Mouse (Mus musculus): ENCODE measurements around the gene Atp7b. TPM values are rescaled to one million over a fixed set of nuclear protein-coding genes. Genes with fewer than 3 reads are reported as not detected.

Gene Atp7b
- polyA plus RNA-seq, 1 experiment from 2014 or later: 8.4 TPM

GRCm38 (mm10) chr8:22022244-22022643 lies 37.9 kb downstream of the Atp7b start:
- no peak for ATAC-seq (ENCODE audit: insufficient read depth, low FRiP score, low read depth)
- H3K27ac ChIP-seq: no peak overlapping the region
- 52% methylated on average over 7 of the region's 7 CpGs for WGBS
- no peak overlapping the region for H3K9ac ChIP-seq
- 0 out of 2 replicates have a peak, but pooled peaks cover 2% of the 10 kb centered on the region for H3K36me3 ChIP-seq
- no peaks in the 10 kb centered on the region for H3K4me1 ChIP-seq
- H3K4me2 ChIP-seq: no peak overlapping the region
- H3K27me3 ChIP-seq (replicated peaks): no peaks in the 10 kb centered on the region
- no peak overlapping the region for H3K4me3 ChIP-seq (replicated peaks)
- no peaks in the 10 kb centered on the region for H3K9me3 ChIP-seq

DNA sequence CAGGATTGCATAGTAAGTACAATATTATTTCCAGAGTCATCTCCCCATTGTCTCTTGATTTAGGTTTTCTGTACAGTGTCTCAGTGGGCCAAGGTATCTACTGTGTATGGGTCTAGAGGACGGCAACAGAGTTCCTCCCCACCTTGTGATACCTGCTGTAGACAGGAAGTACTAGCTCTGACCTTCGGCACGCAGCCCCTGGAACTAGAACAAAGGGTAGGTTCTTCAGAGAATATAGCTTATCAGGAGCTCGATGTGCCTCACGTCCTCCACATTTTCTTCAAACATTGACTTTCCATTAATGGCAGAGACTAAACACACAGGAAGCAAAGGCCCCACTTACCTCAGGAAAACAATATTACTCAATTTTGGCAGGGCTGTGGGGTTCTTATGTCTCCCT lies 40.6 kb downstream of the Atp7b start:
- H3K4me2 ChIP-seq: no peak overlapping the region
- no peak overlapping the region for H3K27ac ChIP-seq
- no peak overlapping the region for H3K9ac ChIP-seq
- WGBS: 61% methylated on average over 5 of the region's 5 CpGs
- H3K27me3 ChIP-seq (replicated peaks): no peaks in the 10 kb centered on the region
- ATAC-seq (ENCODE audit: insufficient read depth, low FRiP score, low read depth): peak; percentile 52
- no peaks in the 10 kb centered on the region for H3K4me1 ChIP-seq
- H3K9me3 ChIP-seq: no peaks in the 10 kb centered on the region
- H3K36me3 ChIP-seq: 0 out of 2 replicates have a peak, but pooled peaks cover 2% of the 10 kb centered on the region
- H3K4me3 ChIP-seq (replicated peaks): no peak overlapping the region

DNA sequence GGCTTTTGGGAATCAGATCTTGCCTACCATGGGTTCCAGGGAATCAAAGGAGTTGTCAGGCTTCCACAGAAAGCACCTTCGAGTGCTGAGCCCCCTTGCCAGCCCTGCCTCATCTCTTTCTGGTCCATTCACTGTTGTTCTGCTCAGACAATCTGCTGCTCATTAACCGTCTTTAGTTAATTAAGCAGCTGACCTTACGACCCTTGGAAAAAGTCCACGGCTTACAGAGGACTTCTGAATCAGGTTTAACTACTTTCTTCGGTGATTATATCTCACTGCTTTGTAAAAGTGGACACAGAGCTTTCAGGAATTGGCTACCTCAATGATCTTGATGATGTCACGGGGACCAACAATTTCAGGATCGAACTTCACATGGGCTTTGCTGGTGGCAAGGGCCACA lies 42.4 kb downstream of the Atp7b start:
- ATAC-seq (ENCODE audit: insufficient read depth, low FRiP score, low read depth): no peak
- 79% methylated on average over 7 of the region's 7 CpGs for WGBS
- Histone ChIP-seq H3K27ac (no peak overlapping the region), H3K27me3 (replicated peaks) (no peaks in the 10 kb centered on the region), H3K9ac (no peak overlapping the region), H3K4me3 (replicated peaks) (no peak overlapping the region), H3K4me2 (no peak overlapping the region), H3K9me3 (no peaks in the 10 kb centered on the region), H3K36me3 (0 out of 2 replicates have a peak, but pooled peaks cover 2% of the 10 kb centered on the region), H3K4me1 (no peaks in the 10 kb centered on the region)

DNA sequence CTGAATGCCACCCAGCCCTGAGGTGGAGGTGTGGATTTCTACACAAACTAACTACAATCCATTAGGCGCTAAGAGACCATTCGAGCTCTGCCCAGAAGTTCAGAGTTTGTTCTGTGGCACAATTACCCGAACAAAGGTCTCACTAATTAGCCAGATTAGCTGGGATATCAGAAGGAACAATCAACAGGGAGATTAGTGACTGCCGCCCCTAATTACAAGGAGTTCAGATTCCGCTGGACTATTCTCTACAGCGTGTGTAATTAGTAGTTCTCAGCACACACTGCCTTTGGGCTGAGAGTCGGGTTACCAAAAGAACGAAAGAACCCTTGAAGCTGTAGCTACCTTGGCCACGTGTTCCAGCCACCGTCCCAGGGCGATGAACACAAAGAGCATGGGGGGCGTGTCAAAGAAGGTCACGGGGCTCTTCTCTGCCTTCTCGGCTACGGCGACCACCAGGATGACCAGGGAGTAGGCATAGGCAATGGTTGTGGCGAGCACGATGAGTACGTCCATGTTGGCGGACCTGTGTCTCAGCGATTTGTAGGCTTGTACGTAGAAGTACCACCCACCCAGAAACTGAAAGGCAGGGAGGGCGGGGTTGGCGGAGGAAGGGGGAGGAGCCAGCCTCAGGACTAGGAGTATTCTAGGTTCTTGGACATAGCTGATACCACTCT lies 46.9 kb downstream of the Atp7b start:
- Histone ChIP-seq H3K27ac (no peak overlapping the region), H3K9ac (no peak overlapping the region), H3K4me2 (no peak overlapping the region), H3K9me3 (no peaks in the 10 kb centered on the region), H3K27me3 (replicated peaks) (no peaks in the 10 kb centered on the region), H3K4me3 (replicated peaks) (no peak overlapping the region), H3K36me3 (no peaks in the 10 kb centered on the region), H3K4me1 (no peaks in the 10 kb centered on the region)
- 73% methylated on average over 24 of the region's 24 CpGs for WGBS
- ATAC-seq (ENCODE audit: insufficient read depth, low FRiP score, low read depth): peak; percentile 15; the same call in 1 of the 2 replicates

GRCm38 (mm10) chr8:22009403-22009802 lies 50.7 kb downstream of the Atp7b start:
- no peak for ATAC-seq (ENCODE audit: insufficient read depth, low FRiP score, low read depth)
- WGBS: 66% methylated on average over 3 of the region's 3 CpGs
- Histone ChIP-seq H3K27me3 (replicated peaks) (no peaks in the 10 kb centered on the region), H3K27ac (no peak overlapping the region), H3K36me3 (no peaks in the 10 kb centered on the region), H3K4me3 (replicated peaks) (no peak overlapping the region), H3K9me3 (no peaks in the 10 kb centered on the region), H3K4me1 (no peaks in the 10 kb centered on the region), H3K4me2 (no peak overlapping the region), H3K9ac (no peak overlapping the region)

DNA sequence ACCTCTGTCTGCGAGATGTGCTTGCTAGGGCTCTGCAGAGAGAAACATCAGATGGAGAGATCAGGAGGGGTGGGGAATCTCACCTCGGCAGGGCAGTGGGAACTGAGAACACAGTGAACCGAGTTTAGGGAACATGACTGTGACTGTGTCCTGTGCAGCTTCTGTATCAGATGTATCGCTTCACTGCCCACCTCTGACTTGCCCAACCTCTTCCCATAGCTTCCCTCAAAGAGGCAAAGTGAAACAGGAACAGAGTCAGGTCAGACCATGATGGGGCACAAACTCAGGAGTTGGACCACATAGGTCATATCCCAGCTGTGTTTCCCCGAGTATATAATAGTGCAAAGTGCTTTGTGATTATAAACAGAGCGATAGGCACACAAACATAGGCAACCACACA lies 53.7 kb downstream of the Atp7b start:
- 73% methylated on average over 6 of the region's 6 CpGs for WGBS

DNA sequence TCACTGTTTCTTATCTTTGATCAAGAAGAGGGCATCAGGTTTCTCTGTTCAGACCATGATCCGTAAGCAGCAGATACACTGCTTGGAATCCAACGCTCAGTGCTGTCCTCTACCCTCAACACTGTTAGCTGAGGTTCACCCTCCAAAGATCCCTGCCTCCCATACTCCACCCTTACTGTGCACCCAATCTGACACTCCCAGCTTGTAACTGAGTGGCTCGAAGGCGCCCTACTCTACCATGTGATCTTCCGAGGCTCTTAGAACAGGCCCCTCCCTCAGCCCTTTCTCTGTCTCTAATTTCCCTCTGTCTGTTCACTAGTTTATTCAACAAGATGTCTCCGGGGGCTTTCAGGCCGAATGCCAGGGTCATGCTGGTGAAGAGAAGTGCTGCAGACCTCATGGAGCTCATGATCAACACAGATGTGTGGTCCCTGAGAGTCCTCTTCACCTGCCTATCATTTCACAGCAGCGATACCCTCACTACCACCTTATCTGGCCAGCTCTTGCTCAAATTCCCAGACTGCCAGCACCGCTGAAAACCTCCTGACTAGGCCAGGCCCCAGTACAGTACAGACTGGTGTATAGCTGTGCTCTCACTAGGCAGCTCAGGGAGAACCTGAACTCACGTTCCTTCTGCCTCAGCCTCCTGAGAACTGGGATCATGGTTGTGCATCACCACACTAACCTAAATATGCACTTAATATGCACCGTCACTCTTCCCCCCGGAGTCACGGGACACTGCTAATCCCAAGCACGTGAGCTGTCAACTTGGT lies 55.2 kb downstream of the Atp7b start:
- Histone ChIP-seq H3K9me3 (no peaks in the 10 kb centered on the region), H3K4me3 (replicated peaks) (no peak overlapping the region), H3K9ac (no peak overlapping the region), H3K36me3 (no peaks in the 10 kb centered on the region), H3K27me3 (replicated peaks) (no peaks in the 10 kb centered on the region), H3K4me1 (no peaks in the 10 kb centered on the region), H3K4me2 (no peak overlapping the region), H3K27ac (no peak overlapping the region)
- ATAC-seq (ENCODE audit: insufficient read depth, low FRiP score, low read depth): no peak
- WGBS: 80% methylated on average over 14 of the region's 14 CpGs

More for the DNA sequence above, 53.7 kb downstream of the Atp7b start:
- no peak overlapping the region for H3K4me2 ChIP-seq
- H3K27me3 ChIP-seq (replicated peaks): no peaks in the 10 kb centered on the region
- H3K4me3 ChIP-seq (replicated peaks): no peak overlapping the region
- H3K27ac ChIP-seq: no peak overlapping the region
- H3K9me3 ChIP-seq: no peaks in the 10 kb centered on the region
- no peak for ATAC-seq (ENCODE audit: insufficient read depth, low FRiP score, low read depth)
- H3K4me1 ChIP-seq: no peaks in the 10 kb centered on the region
- H3K9ac ChIP-seq: no peak overlapping the region
- H3K36me3 ChIP-seq: no peaks in the 10 kb centered on the region

GRCm38 (mm10) chr8:21995181-21995580 lies 64.9 kb downstream of the Atp7b start:
- Histone ChIP-seq H3K4me3 (replicated peaks) (no peak overlapping the region), H3K9me3 (no peaks in the 10 kb centered on the region), H3K4me1 (no peaks in the 10 kb centered on the region), H3K9ac (no peak overlapping the region), H3K27ac (no peak overlapping the region), H3K4me2 (no peak overlapping the region), H3K36me3 (no peaks in the 10 kb centered on the region), H3K27me3 (replicated peaks) (no peaks in the 10 kb centered on the region)
- WGBS: 47% methylated on average over 3 of the region's 3 CpGs
- ATAC-seq (ENCODE audit: insufficient read depth, low FRiP score, low read depth): no peak

- no peak overlapping the region for H3K4me2 ChIP-seq
- H3K4me1 ChIP-seq: no peaks in the 10 kb centered on the region
- no peak overlapping the region for H3K27ac ChIP-seq
- no peak overlapping the region for H3K9ac ChIP-seq
- no peak overlapping the region for H3K4me3 ChIP-seq (replicated peaks)
- no peaks in the 10 kb centered on the region for H3K27me3 ChIP-seq (replicated peaks)
- WGBS: 27% methylated on average over 6 of the region's 6 CpGs
- H3K36me3 ChIP-seq: no peaks in the 10 kb centered on the region
- ATAC-seq (ENCODE audit: insufficient read depth, low FRiP score, low read depth): no peak
- H3K9me3 ChIP-seq: no peaks in the 10 kb centered on the region
Observed at GRCm38 (mm10) chr8:21992184-21992583, 67.9 kb downstream of the Atp7b start.

- H3K27ac ChIP-seq: no peak overlapping the region
- no peaks in the 10 kb centered on the region for H3K36me3 ChIP-seq
- no peaks in the 10 kb centered on the region for H3K27me3 ChIP-seq (replicated peaks)
- no peaks in the 10 kb centered on the region for H3K4me1 ChIP-seq
- WGBS: 64% methylated on average over 8 of the region's 8 CpGs
- no peak overlapping the region for H3K4me3 ChIP-seq (replicated peaks)
- no peak for ATAC-seq (ENCODE audit: insufficient read depth, low FRiP score, low read depth)
- H3K9me3 ChIP-seq: no peaks in the 10 kb centered on the region
- no peak overlapping the region for H3K9ac ChIP-seq
- no peak overlapping the region for H3K4me2 ChIP-seq
Observed at GRCm38 (mm10) chr8:21981664-21982337, 78.3 kb downstream of the Atp7b start.

DNA sequence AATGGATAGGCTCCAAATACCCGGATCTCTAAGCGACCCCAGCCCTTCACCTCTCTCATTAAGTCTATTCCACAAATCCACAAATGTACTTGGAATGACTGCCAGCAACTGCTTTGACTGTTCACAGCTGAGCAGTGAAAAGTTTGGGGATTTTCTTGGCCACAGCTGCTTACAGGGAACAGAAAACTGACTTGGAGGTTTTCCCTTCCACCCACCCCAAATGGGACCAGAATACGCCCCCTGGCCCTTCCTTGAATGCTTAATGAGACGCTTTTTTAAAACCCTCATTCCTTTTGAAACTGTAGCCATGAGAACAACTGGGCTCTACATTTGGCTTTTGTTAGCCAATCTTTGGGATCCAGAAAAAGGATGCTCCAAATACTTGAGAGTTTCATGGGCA lies 81.9 kb downstream of the Atp7b start:
- 68% methylated on average over 4 of the region's 4 CpGs for WGBS
- Histone ChIP-seq H3K9me3 (no peaks in the 10 kb centered on the region), H3K9ac (no peak overlapping the region), H3K4me3 (replicated peaks) (no peak overlapping the region), H3K27me3 (replicated peaks) (no peaks in the 10 kb centered on the region), H3K27ac (no peak overlapping the region), H3K36me3 (no peaks in the 10 kb centered on the region), H3K4me1 (no peaks in the 10 kb centered on the region), H3K4me2 (no peak overlapping the region)
- ATAC-seq (ENCODE audit: insufficient read depth, low FRiP score, low read depth): no peak

DNA sequence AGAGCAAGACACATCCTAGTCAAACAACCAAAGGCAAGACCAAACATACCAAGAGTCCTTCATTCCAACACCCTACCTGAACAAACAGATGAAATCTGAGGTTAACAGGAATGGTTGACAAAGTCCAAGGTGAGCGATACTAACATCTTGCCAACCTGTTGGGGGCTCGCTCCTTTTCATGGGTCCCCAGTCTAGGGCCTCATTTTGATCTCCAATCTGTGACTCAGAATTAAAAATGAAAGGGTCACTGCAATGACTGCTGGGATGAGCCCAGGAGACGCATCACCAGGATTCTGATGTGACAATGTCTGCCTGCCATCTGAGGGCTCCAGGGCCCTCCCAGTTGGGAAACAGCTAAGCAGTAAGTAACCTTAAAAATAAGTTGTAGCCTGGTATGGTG lies 90.6 kb downstream of the Atp7b start, which contains the start of gene Ccdc70:
Gene Ccdc70, plus strand, starts transcription at position 301 of the 400 bp plus-strand sequence.
- no peaks in the 10 kb centered on the region for H3K9me3 ChIP-seq
- 69% methylated on average over 3 of the region's 3 CpGs for WGBS
- ATAC-seq (ENCODE audit: insufficient read depth, low FRiP score, low read depth): no peak

More for the DNA sequence above, 90.6 kb downstream of the Atp7b start, which contains the start of gene Ccdc70:
- Histone ChIP-seq H3K27ac (no peak within 1 kb of the TSS), H3K36me3 (no peaks in the 10 kb centered on the region), H3K9ac (no peak within 1 kb of the TSS), H3K27me3 (replicated peaks) (no peaks in the 10 kb centered on the region), H3K4me1 (no peaks in the 10 kb centered on the region), H3K4me3 (replicated peaks) (no peak within 1 kb of the TSS), H3K4me2 (no peak within 1 kb of the TSS)

All from stomach, embryonic 15.5 days (tissue).